ENCODE assay signal across 14 mouse cellular contexts in genomic region chr8:126921432-126921831, GRCm38 (mm10). TPM values are rescaled to one million over a fixed set of nuclear protein-coding genes. Genes with fewer than 3 reads are reported as not detected.
DNase-seq lines count a peak whose midpoint lies in the region; ATAC-seq lines count a peak whose summit lies in the region.
"Had no signal": no experiment of that assay in that cellular context is flagged by ENCODE, and none has a peak within 500 bp of the region (broad histone marks: within the 10 kb centered on the region; RNA-seq: fewer than 3 reads in every experiment).

No protein-coding gene starts in this region.

- H3K36me3 ChIP-seq in limb, embryonic 12.5 days: peaks cover 5% of the 10 kb centered on the region; the same call in 1 of the 2 replicates
- H3K36me3 ChIP-seq in limb, embryonic 10.5 days: peaks cover 18% of the 10 kb centered on the region
- peaks cover 12% of the 10 kb centered on the region; the same call in 1 of the 2 replicates for H3K36me3 ChIP-seq in midbrain, embryonic 12.5 days
- H3K36me3 ChIP-seq in midbrain, embryonic 10.5 days: peaks cover 8% of the 10 kb centered on the region; the same call in 1 of the 2 replicates

- H3K4me2 ChIP-seq in limb, embryonic 12.5 days: no peak overlapping the region
- no peak overlapping the region for H3K4me2 ChIP-seq in midbrain, embryonic 12.5 days (replicated peaks)
- H3K4me2 ChIP-seq: forebrain, embryonic 15.5 days; heart, embryonic 13.5 days; hindbrain, embryonic 12.5 days had no signal

- no peaks in the 10 kb centered on the region for H3K9me3 ChIP-seq in limb, embryonic 12.5 days
- no peaks in the 10 kb centered on the region for H3K9me3 ChIP-seq in limb, embryonic 10.5 days (replicated peaks)
- H3K9me3 ChIP-seq in midbrain, embryonic 12.5 days: no peaks in the 10 kb centered on the region
- no peaks in the 10 kb centered on the region for H3K9me3 ChIP-seq in midbrain, embryonic 10.5 days (replicated peaks)
- H3K9me3 ChIP-seq: forebrain, embryonic 10.5 days; forebrain, embryonic 15.5 days; G1E; heart, embryonic 10.5 days; heart, embryonic 13.5 days; hindbrain, embryonic 12.5 days had no signal

- 0 out of 2 replicates have a peak, but pooled peaks have one; percentile 7 for ATAC-seq in frontal cortex, adult (ENCODE audit: low TSS enrichment)
- no peak for ATAC-seq in limb, embryonic 12.5 days (ENCODE audit: insufficient number of reproducible peaks, insufficient read depth, low FRiP score, low TSS enrichment, low read depth)
- ATAC-seq in midbrain, embryonic 12.5 days (ENCODE audit: low FRiP score, low read depth): 0 out of 2 replicates have a peak, but pooled peaks have one; percentile 10

- no peaks in the 10 kb centered on the region for H3K27me3 ChIP-seq in limb, embryonic 12.5 days
- H3K27me3 ChIP-seq in limb, embryonic 10.5 days (ENCODE audit: low read depth, poor library complexity, severe bottlenecking): no peaks in the 10 kb centered on the region
- H3K27me3 ChIP-seq in midbrain, embryonic 12.5 days: no peaks in the 10 kb centered on the region
- H3K27me3 ChIP-seq in midbrain, embryonic 10.5 days (ENCODE audit: low read depth, poor library complexity, severe bottlenecking): no peaks in the 10 kb centered on the region
- H3K27me3 ChIP-seq: CH12.LX; forebrain, embryonic 15.5 days; heart, embryonic 13.5 days; hindbrain, embryonic 12.5 days; Patski had no signal

- H3K4me3 ChIP-seq in limb, embryonic 12.5 days (replicated peaks): no peak overlapping the region
- H3K4me3 ChIP-seq in limb, embryonic 10.5 days: no peak overlapping the region
- H3K4me3 ChIP-seq in midbrain, embryonic 12.5 days: no peak overlapping the region
- H3K4me3 ChIP-seq in midbrain, embryonic 10.5 days: no peak overlapping the region
- H3K4me3 ChIP-seq: forebrain, embryonic 10.5 days; forebrain, embryonic 15.5 days; heart, embryonic 10.5 days; heart, embryonic 13.5 days; hindbrain, embryonic 12.5 days had no signal

- WGBS in limb, embryonic 12.5 days: 84% methylated on average over 3 of the region's 3 CpGs
- WGBS in limb, embryonic 10.5 days: 91% methylated on average over 3 of the region's 3 CpGs
- WGBS in midbrain, embryonic 12.5 days: 94% methylated on average over 3 of the region's 3 CpGs
- 87% methylated on average over 3 of the region's 3 CpGs for WGBS in midbrain, embryonic 10.5 days

- peaks cover 13% of the 10 kb centered on the region for H3K4me1 ChIP-seq in limb, embryonic 12.5 days (replicated peaks)
- peaks cover 11% of the 10 kb centered on the region for H3K4me1 ChIP-seq in limb, embryonic 10.5 days
- no peaks in the 10 kb centered on the region for H3K4me1 ChIP-seq in midbrain, embryonic 12.5 days
- peaks cover 10% of the 10 kb centered on the region for H3K4me1 ChIP-seq in midbrain, embryonic 10.5 days
- H3K4me1 ChIP-seq: hindbrain, embryonic 12.5 days had no signal

- H3K9ac ChIP-seq in limb, embryonic 12.5 days (replicated peaks): no peak overlapping the region
- H3K9ac ChIP-seq in midbrain, embryonic 12.5 days (replicated peaks): no peak overlapping the region
- H3K9ac ChIP-seq: forebrain, embryonic 15.5 days; hindbrain, embryonic 12.5 days had no signal

- H3K27ac ChIP-seq in limb, embryonic 12.5 days: 0 out of 2 replicates have a peak overlapping the region, but pooled peaks have one; percentile 14
- no peak overlapping the region for H3K27ac ChIP-seq in limb, embryonic 10.5 days
- no peak overlapping the region for H3K27ac ChIP-seq in midbrain, embryonic 12.5 days (replicated peaks)
- no peak overlapping the region for H3K27ac ChIP-seq in midbrain, embryonic 10.5 days (replicated peaks)
- H3K27ac ChIP-seq: forebrain, embryonic 15.5 days had no signal

- DNase-seq in frontal cortex, postnatal 10 days (ENCODE audit: low spot score in 2 of 2): no peak
- DNase-seq in limb, embryonic 10.5 days (ENCODE audit: low spot score): no peak
- DNase-seq in midbrain, embryonic 10.5 days (ENCODE audit: low spot score): no peak

RNA-seq across cellular contexts. Expression of gene Tomm20, which starts 24.2 kb away (rescaled TPM):
- 217 and 222 TPM in 2 replicates for polyA plus RNA-seq in limb, embryonic 12.5 days (2016; fragmentation: Nextera tagmentation; extraction: Ambion mirVana)
- polyA plus RNA-seq in limb, embryonic 10.5 days (2016; fragmentation: Nextera tagmentation; extraction: Ambion mirVana): 301 and 341 TPM in 2 replicates
- polyA plus RNA-seq in midbrain, embryonic 12.5 days (2016; fragmentation: Nextera tagmentation; extraction: Ambion mirVana): 175 and 193 TPM in 2 replicates
- polyA plus RNA-seq in midbrain, embryonic 10.5 days (2016; fragmentation: Nextera tagmentation; extraction: Ambion mirVana): 252 and 285 TPM in 2 replicates

RNA-seq across cellular contexts. Expression of gene Rbm34, which starts 49.4 kb away (rescaled TPM):
- polyA plus RNA-seq in limb, embryonic 12.5 days (2016; fragmentation: Nextera tagmentation; extraction: Ambion mirVana): 35.6 TPM in 2 replicates
- 27.7 and 28.9 TPM in 2 replicates for polyA plus RNA-seq in limb, embryonic 10.5 days (2016; fragmentation: Nextera tagmentation; extraction: Ambion mirVana)
- 32.0 and 32.6 TPM in 2 replicates for polyA plus RNA-seq in midbrain, embryonic 12.5 days (2016; fragmentation: Nextera tagmentation; extraction: Ambion mirVana)
- 23.8 and 25.3 TPM in 2 replicates for polyA plus RNA-seq in midbrain, embryonic 10.5 days (2016; fragmentation: Nextera tagmentation; extraction: Ambion mirVana)
